Mouse (Mus musculus): Measurements from ENCODE around the gene Olfr462. TPM values are rescaled to one million over a fixed set of nuclear protein-coding genes. Genes with fewer than 3 reads are reported as not detected.

The Olfr462 gene
- polyA plus RNA-seq (2014; fragmentation: Illumina TruSeq; extraction: RNeasy Lipid Tissue Mini Kit (QIAGEN cat#74804); ENCODE audit: insufficient read depth, low read depth, low replicate concordance), result not detected

DNA sequence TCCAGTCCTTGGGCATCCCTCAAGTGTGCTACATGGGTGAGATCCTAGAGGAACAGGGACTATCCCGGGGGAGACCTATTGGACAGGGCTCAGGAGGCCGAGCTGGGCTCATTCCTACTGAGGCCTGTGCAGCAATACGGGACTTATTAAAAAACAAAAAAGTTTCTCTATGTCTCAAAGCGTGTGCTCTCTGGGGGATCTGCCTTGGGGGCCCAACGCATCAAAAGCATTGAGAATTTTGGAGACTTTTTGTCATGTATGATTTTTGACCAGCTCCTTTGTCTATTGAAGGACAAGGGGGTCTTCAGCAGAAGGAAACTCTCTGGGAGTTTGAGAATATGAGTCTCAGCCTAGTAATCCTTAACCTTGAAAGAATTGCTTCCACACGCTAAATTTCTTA, at the start of gene Olfr462:
Gene Olfr462 (minus strand): TSS at position 101 of the 400 bp plus-strand sequence.

DNA sequence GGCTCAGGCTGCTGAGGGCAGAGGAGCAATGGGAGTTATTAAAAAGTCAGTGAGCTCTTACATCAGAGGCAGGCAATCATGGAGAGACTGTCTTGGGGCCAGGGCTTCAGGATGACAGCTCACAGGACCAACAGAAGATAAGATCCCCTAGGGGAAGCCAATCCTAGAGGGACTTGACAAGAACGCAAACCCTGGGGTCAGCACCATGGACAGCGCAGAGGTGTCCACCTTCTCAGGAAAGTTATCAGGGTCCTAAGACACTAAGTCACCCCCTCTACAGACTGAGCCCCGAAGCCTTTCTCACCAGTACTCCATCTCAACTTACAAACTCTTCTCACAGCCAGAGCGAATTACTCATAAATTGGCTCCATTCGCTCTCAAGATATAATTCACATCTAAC, 28.9 kb upstream of the Olfr462 start, which contains the start of gene Olfr464:
Gene Olfr464 (minus strand): TSS at position 2 of the 400 bp plus-strand sequence.

DNA sequence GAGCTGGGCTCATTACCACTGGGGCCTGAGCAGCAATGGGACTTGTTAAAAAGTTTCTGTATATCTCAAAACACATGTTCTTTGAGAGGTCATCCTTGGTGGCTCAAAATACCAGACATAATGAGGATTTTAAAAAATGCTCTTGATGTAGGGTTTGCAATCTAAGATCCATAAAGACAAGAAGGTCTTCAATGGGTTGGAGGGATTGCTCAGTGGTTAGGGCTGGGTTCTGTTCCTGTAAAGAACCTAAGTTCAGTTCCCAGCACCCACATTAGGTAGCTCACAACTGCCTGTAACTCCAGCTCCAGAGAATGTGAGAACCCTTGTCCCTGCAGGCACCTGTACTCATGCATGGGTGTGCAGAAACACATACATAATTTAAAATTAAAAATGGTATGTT, 5.2 kb upstream of the Olfr462 start, which contains the start of gene Olfr463:
Gene Olfr463 (minus strand): TSS at position 101 of the 400 bp plus-strand sequence.

DNA sequence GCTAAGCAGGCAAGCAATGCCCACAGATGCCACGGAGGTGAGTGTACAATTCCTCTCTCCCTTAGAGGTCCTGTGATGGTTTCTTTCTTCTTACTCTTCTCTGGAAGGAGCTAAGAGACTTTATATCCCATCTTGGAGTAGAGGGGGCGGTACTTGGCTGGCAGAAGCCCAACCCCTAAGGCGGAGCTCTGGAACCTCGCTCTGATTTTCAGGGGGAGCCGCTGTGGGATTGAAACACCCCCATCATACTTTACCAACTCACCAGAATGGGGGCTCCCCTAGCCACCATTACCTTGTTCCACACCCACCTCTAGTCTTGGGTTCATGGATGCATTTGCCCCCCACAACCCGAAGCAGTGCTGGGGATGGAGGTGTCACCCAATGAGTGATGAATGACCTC, 16.6 kb downstream of the Olfr462 start, which contains the start of gene Epx:
Gene Epx (minus strand): TSS at position 101 of the 400 bp plus-strand sequence.

DNA sequence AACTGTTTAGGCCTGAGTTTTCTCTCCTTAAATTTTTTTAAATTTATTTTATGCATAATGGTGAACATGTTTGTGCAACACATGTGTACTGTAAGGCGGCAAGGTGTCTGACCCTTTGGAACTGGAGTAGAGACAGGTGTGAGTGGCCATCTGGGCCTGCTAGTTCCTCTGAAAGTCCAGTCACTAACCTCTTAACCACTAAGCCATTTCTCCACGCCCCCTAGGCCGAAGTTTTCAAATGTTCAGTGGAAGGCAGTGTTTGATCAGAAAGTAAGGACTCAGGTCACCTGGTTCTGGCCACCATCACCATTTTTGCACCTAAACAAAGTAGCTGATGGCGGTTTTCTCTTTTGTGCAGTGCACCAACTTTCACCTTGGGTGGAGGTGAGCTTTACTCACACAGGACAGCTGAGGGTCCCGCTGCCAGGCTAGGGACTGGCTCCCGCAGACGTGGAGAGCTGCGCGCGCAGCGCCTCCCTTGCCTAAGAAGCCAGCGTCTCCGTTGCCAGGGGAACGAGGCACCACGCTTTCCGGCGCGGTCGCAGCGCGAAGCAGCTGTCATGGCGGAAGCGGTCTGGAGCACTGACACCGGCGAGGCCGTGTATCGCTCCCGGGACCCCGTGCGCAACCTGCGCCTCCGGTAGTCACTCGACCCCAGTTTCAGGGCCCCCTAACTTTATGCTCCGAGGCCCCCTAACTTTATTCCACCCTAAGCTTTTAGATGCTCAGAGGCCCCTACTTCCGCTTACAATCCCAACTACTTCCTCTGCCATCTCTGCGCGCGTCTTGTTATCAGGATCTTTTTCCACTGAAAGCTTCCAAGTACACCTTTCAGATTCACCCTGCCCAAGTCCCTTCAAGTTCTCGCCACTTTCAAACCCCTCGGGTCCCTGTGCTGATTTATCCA, 39.1 kb downstream of the Olfr462 start, which contains the start of gene Mks1:
Gene Mks1 (plus strand): TSS at position 526 of the 907 bp plus-strand sequence.

Other genes starting within 250 kb of the Olfr462 start
- gene Rnf43, start 229.5 kb downstream of the Olfr462 start, polyA plus RNA-seq (2014; fragmentation: Illumina TruSeq; extraction: RNeasy Lipid Tissue Mini Kit (QIAGEN cat#74804); ENCODE audit: insufficient read depth, low read depth, low replicate concordance), result 4.6 TPM
- 132 TPM for gene Supt4a, start 154.7 kb downstream of the Olfr462 start, polyA plus RNA-seq (2014; fragmentation: Illumina TruSeq; extraction: RNeasy Lipid Tissue Mini Kit (QIAGEN cat#74804); ENCODE audit: insufficient read depth, low read depth, low replicate concordance)
- gene Tspoap1, start 131.7 kb downstream of the Olfr462 start, polyA plus RNA-seq (2014; fragmentation: Illumina TruSeq; extraction: RNeasy Lipid Tissue Mini Kit (QIAGEN cat#74804); ENCODE audit: insufficient read depth, low read depth, low replicate concordance), result 1.9 TPM
- not detected for gene Mpo, start 98.7 kb downstream of the Olfr462 start, polyA plus RNA-seq (2014; fragmentation: Illumina TruSeq; extraction: RNeasy Lipid Tissue Mini Kit (QIAGEN cat#74804); ENCODE audit: insufficient read depth, low read depth, low replicate concordance)
- not detected for gene Lpo, start 64.0 kb downstream of the Olfr462 start, polyA plus RNA-seq (2014; fragmentation: Illumina TruSeq; extraction: RNeasy Lipid Tissue Mini Kit (QIAGEN cat#74804); ENCODE audit: insufficient read depth, low read depth, low replicate concordance)
- 2.8 TPM for gene Mks1, start 39.1 kb downstream of the Olfr462 start, polyA plus RNA-seq (2014; fragmentation: Illumina TruSeq; extraction: RNeasy Lipid Tissue Mini Kit (QIAGEN cat#74804); ENCODE audit: insufficient read depth, low read depth, low replicate concordance)
- gene Epx, start 16.7 kb downstream of the Olfr462 start, polyA plus RNA-seq (2014; fragmentation: Illumina TruSeq; extraction: RNeasy Lipid Tissue Mini Kit (QIAGEN cat#74804); ENCODE audit: insufficient read depth, low read depth, low replicate concordance), result not detected
- gene Olfr463, start 5.1 kb upstream of the Olfr462 start, polyA plus RNA-seq (2014; fragmentation: Illumina TruSeq; extraction: RNeasy Lipid Tissue Mini Kit (QIAGEN cat#74804); ENCODE audit: insufficient read depth, low read depth, low replicate concordance), result not detected
- gene Olfr464, start 28.7 kb upstream of the Olfr462 start, polyA plus RNA-seq (2014; fragmentation: Illumina TruSeq; extraction: RNeasy Lipid Tissue Mini Kit (QIAGEN cat#74804); ENCODE audit: insufficient read depth, low read depth, low replicate concordance), result not detected
- gene Dynll2, start 95.3 kb upstream of the Olfr462 start, polyA plus RNA-seq (2014; fragmentation: Illumina TruSeq; extraction: RNeasy Lipid Tissue Mini Kit (QIAGEN cat#74804); ENCODE audit: insufficient read depth, low read depth, low replicate concordance), result 100 TPM
- 79.3 TPM for gene Srsf1, start 155.1 kb upstream of the Olfr462 start, polyA plus RNA-seq (2014; fragmentation: Illumina TruSeq; extraction: RNeasy Lipid Tissue Mini Kit (QIAGEN cat#74804); ENCODE audit: insufficient read depth, low read depth, low replicate concordance)
- 23.8 TPM for gene Vezf1, start 176.0 kb upstream of the Olfr462 start, polyA plus RNA-seq (2014; fragmentation: Illumina TruSeq; extraction: RNeasy Lipid Tissue Mini Kit (QIAGEN cat#74804); ENCODE audit: insufficient read depth, low read depth, low replicate concordance)
- gene Cuedc1, start 205.8 kb upstream of the Olfr462 start, polyA plus RNA-seq (2014; fragmentation: Illumina TruSeq; extraction: RNeasy Lipid Tissue Mini Kit (QIAGEN cat#74804); ENCODE audit: insufficient read depth, low read depth, low replicate concordance), result 19.1 TPM

All from lung, adult 10 weeks (tissue).